Mouse (Mus musculus): Measurements from ENCODE around the gene Rnf150. TPM values are rescaled to one million over a fixed set of nuclear protein-coding genes. Genes with fewer than 3 reads are reported as not detected.

Rnf150 gene
- polyA plus RNA-seq, 1 experiment: not detected

GRCm38 (mm10) chr8:83061873-83062272 is 198.7 kb downstream of the Rnf150 start:
- no peak for TF ChIP-seq GATA1 (IDR thresholded peaks at IDR 0.05; ENCODE audit: low read length)

GRCm38 (mm10) chr8:83062276-83062675 is 199.1 kb downstream of the Rnf150 start:
- TF ChIP-seq GATA1 (IDR thresholded peaks at IDR 0.05; ENCODE audit: low read length): no peak

GRCm38 (mm10) chr8:83064096-83064495 is 200.9 kb downstream of the Rnf150 start:
- no peak for TF ChIP-seq GATA1 (IDR thresholded peaks at IDR 0.05; ENCODE audit: low read length)

- no peak for TF ChIP-seq GATA1 (IDR thresholded peaks at IDR 0.05; ENCODE audit: low read length)
Measured at GRCm38 (mm10) chr8:83066076-83066475, 202.9 kb downstream of the Rnf150 start.

- no peak for TF ChIP-seq GATA1 (IDR thresholded peaks at IDR 0.05; ENCODE audit: low read length)
Measured at GRCm38 (mm10) chr8:83066846-83067245, 203.7 kb downstream of the Rnf150 start.

- no peak for TF ChIP-seq GATA1 (IDR thresholded peaks at IDR 0.05; ENCODE audit: low read length)
Measured at GRCm38 (mm10) chr8:83067906-83068305, 204.8 kb downstream of the Rnf150 start.

GRCm38 (mm10) chr8:83074248-83074647 is 211.1 kb downstream of the Rnf150 start:
- no peak for TF ChIP-seq GATA1 (IDR thresholded peaks at IDR 0.05; ENCODE audit: low read length)

- TF ChIP-seq GATA1 (IDR thresholded peaks at IDR 0.05; ENCODE audit: low read length): no peak
Measured at GRCm38 (mm10) chr8:83076621-83077020, 213.5 kb downstream of the Rnf150 start.

GRCm38 (mm10) chr8:83077329-83077728 is 214.2 kb downstream of the Rnf150 start:
- TF ChIP-seq GATA1 (IDR thresholded peaks at IDR 0.05; ENCODE audit: low read length): no peak

- TF ChIP-seq GATA1 (IDR thresholded peaks at IDR 0.05; ENCODE audit: low read length): no peak
Measured at GRCm38 (mm10) chr8:83078701-83079533, 215.8 kb downstream of the Rnf150 start.

GRCm38 (mm10) chr8:83079534-83079844 is 216.3 kb downstream of the Rnf150 start:
- TF ChIP-seq GATA1 (IDR thresholded peaks at IDR 0.05; ENCODE audit: low read length): no peak

GRCm38 (mm10) chr8:83081266-83081665 is 218.1 kb downstream of the Rnf150 start:
- no peak for TF ChIP-seq GATA1 (IDR thresholded peaks at IDR 0.05; ENCODE audit: low read length)

GRCm38 (mm10) chr8:83082251-83082650 is 219.1 kb downstream of the Rnf150 start:
- no peak for TF ChIP-seq GATA1 (IDR thresholded peaks at IDR 0.05; ENCODE audit: low read length)

- no peak for TF ChIP-seq GATA1 (IDR thresholded peaks at IDR 0.05; ENCODE audit: low read length)
Measured at GRCm38 (mm10) chr8:83083452-83083851, 220.3 kb downstream of the Rnf150 start.

GRCm38 (mm10) chr8:83085581-83085980 is 222.4 kb downstream of the Rnf150 start:
- no peak for TF ChIP-seq GATA1 (IDR thresholded peaks at IDR 0.05; ENCODE audit: low read length)

- no peak for TF ChIP-seq GATA1 (IDR thresholded peaks at IDR 0.05; ENCODE audit: low read length)
Measured at GRCm38 (mm10) chr8:83086625-83087024, 223.5 kb downstream of the Rnf150 start.

GRCm38 (mm10) chr8:83087604-83088003 is 224.4 kb downstream of the Rnf150 start:
- TF ChIP-seq GATA1 (IDR thresholded peaks at IDR 0.05; ENCODE audit: low read length): no peak

Measured in G1E-ER4 (cell line).